Mouse (Mus musculus) hematopoietic multipotent progenitor cell, adult 10-12 weeks (in vitro differentiated cells): ENCODE results near the gene Smim12. TPM values are rescaled to one million over a fixed set of nuclear protein-coding genes. Genes with fewer than 3 reads are reported as not detected.

Experiments
- polyA plus RNA-seq: library from polyadenylated mRNA; stranded (reverse); fragments of >175 nt; gene quantifications from 2 replicates; pipeline ENCODE4 v1.2.3, GENCODE M21; 2012; ENCODE audit warnings: low replicate concordance

The Smim12 gene
- 34.9 and 38.3 TPM in 2 replicates for polyA plus RNA-seq

DNA sequence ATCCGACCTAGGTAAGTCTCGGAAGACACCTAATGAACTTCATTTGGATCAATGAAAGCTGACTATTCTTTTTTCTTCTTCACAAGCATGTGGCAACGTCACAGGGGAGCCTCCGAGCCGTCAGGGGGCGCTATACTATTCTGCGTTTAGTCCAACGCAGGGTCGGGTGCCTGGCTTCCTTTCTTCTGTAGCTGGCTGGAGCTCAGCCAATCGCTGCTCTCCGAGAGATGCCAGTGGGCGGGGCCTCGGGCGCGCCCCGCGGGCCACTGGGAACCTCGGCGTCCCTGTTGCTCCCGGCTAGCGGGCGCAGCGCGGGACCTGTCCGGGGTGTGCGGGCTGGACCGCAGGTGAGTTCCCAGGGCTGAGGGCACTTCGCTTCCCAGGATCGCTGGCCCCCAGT lies at the start of gene Smim12:
TSS of gene Smim12 (plus strand) at position 233 of the 400 bp plus-strand sequence.

Other genes starting within 250 kb of the Smim12 start
- 149 and 416 TPM in 2 replicates for gene Sfpq, start 222.5 kb upstream of the Smim12 start, polyA plus RNA-seq
- gene Zmym1, start 182.6 kb upstream of the Smim12 start, polyA plus RNA-seq = 0.50 and 2.2 TPM in 2 replicates
- 1.2 and 1.5 TPM in 2 replicates for gene Zmym6, start 166.4 kb upstream of the Smim12 start, polyA plus RNA-seq
- gene Tmem35b, start 120.1 kb upstream of the Smim12 start, polyA plus RNA-seq = 0.65 and 1.6 TPM in 2 replicates
- gene Dlgap3, start 74.6 kb upstream of the Smim12 start, polyA plus RNA-seq = 2.4 and 9.9 TPM in 2 replicates
- gene Gja4, start 70.3 kb downstream of the Smim12 start, polyA plus RNA-seq = 0.18 and 0.26 TPM in 2 replicates
- not detected in 2 replicates for gene Gjb3, start 87.1 kb downstream of the Smim12 start, polyA plus RNA-seq
- gene Gjb4, start 110.3 kb downstream of the Smim12 start, polyA plus RNA-seq = not detected in 2 replicates
- gene Gjb5, start 114.4 kb downstream of the Smim12 start, polyA plus RNA-seq = not detected in 2 replicates